Mouse (Mus musculus) T-helper 2 cell (primary cell): ENCODE results near the gene Lrrc8b.

ENCODE experiments used
- in situ Hi-C: fragments of 300-600 bp; cut with MboI, MseI; formaldehyde crosslinking; loops from one replicate; pipeline ENCODE4 v1.15.1; 2025; ENCODE audit warnings: high pct_unique_total_duplicates

The Lrrc8b gene

DNA sequence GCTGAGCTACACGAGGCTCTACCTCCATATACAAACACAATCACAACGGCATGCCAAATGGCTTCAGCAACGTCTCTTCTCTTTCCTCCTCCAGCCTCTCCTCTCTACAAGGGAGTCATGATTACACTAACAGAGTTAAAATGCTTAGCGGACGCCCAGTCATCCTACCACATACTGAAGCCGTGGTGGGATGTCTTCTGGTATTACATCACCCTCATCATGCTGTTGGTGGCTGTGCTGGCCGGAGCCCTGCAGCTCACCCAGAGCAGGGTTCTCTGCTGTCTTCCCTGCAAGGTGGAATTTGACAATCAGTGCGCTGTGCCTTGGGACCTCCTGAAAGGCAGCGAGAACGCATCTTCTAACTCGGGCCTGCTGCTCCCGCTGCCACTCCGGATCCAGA lies 64.1 kb downstream of the Lrrc8b start:
- in situ Hi-C loops = no loop called here

DNA sequence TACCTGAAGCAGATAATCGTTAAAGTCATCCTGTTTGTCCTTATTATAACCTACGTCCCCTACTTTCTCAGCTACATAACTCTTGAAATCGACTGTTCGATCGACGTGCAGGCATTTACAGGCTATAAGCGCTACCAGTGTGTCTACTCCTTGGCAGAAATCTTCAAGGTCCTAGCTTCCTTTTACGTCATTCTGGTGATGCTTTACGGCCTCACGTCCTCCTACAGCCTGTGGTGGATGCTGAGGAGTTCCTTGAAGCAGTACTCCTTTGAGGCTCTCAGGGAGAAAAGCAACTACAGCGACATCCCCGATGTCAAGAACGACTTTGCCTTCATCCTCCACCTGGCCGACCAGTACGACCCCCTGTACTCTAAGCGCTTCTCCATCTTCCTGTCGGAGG lies 65.0 kb downstream of the Lrrc8b start:
- in situ Hi-C loops = no loop called here

DNA sequence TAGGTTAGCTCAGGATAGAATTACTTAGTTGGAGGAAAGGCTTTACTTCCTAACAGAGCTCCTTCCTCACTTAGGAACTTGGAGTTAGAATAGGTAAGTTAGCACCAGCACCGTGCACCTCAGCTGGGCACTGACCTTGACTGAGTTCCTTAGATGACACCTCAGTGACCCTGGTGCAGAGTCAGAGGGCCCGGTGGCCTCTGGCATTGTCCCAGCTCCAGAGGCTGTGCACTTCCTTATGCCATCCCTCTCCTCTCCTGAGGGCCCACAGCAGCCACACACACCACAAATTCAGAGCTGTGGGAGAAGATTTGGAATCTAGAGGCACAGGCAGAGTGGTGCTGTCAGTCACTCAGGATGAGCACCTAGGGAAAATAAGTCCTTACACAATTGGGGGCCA lies 68.1 kb downstream of the Lrrc8b start:
- in situ Hi-C loops = no loop called here

DNA sequence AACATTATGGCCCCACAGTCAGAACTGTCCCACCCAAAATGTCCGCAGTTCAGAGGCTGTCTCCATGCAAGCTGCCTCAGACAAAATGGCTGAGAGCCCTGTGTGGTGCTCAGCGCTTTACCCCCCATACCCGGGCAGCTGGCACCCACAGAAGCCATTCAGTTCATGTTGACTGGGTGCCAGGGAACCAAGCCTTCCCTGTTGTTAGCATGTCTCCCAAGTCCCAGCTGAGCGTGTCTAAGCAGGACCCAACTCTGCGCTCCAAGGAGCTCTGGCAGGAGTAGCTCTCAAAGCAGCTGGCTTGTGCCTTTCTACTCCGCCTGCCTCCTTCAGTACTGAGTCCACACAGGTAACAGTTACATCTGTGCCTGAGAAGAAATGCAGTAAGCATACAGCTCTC lies 68.7 kb downstream of the Lrrc8b start:
- in situ Hi-C loops = no loop called here

GRCm38 (mm10) chr5:105484891-105485290 lies 69.3 kb downstream of the Lrrc8b start:
- in situ Hi-C loops = no loop called here

DNA sequence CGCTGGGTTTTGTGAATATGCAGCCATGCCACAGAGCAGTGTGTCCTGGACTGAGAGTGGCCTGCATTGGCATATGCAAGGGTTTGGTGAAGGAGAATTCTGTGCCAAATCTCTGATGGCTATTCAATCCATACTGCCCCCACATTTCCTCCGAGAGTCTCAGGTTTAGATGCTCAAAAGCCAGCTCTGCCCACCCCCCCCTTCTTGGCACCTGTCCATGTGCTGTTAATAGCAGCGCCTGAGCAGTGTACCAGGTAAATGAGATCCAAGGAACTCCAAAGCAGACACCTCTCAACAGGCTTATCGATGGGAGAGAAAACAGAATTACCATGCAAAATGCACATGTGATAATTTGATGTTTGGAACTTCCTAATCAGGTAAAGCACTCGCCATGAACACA lies 74.6 kb downstream of the Lrrc8b start:
- in situ Hi-C loops = loop anchor here (5.0 kb wide), 1 partner anchor 83 kb away; no protein-coding TSS in a partner anchor

DNA sequence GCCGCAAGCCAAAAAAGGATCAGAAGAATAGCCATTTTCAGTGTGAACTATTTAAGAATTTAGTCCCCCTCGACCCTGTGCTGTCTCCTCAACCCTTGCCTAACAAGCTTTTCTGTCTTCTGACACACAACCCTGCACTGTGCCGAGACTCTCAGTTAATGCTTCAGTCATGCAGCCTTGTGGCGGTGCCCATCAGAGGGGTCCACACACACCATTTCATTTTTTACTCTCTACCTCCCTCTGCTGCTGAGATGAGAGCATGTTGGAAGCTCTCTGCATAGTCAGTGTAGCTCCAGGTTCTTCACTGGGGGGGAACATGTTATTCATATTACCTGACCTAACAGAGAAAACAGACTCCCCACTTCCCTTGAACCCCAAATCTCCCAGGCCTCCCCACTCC lies 75.8 kb downstream of the Lrrc8b start:
- in situ Hi-C loops = loop anchor here (5.0 kb wide), 1 partner anchor 84 kb away; no protein-coding TSS in a partner anchor

DNA sequence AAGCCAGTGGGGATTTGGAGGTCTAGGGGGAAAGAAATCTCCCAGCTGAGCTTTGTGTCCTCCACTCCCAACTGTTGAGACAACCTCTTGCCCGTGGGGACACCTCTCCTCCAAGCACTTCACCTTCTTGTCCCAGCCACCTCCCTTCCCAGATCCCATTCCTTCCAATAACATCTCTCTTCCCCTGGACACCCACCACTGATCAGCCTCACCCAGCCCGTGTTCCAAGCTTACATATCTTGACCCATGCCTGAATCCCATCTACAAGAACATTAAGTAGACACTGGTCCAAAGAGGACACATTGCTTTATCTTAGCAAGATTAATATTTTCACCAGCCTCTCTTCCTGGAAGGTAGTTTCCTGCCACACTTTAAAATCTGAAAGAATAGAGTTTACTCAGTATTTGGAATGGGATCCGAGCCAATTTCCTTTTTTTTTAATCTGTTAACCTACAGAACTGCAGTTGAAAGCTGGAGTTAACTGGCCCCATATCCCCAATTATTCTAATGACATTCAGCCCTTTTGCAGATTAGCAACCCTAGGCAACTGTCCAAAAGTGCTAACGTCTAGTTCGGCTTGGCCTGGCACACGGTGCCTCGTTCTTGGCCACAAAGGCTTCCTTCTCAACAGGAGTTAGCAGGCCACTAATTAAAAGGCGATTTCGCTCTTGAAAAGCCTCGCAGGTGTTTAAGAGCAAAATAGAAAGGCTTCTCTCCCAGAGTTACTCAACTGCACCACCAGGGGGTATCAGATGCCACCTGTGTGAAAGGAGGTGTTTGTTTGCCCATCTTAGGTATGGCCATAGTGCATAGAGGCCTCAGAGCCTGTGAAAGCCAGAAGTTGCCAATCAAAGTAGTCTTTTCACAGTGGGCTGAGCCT lies 77.0 kb downstream of the Lrrc8b start:
- in situ Hi-C loops = loop anchor here (5.0 kb wide), 1 partner anchor 85 kb away; no protein-coding TSS in a partner anchor

- in situ Hi-C loops = loop anchor here (5.0 kb wide), 1 partner anchor 86 kb away; no protein-coding TSS in a partner anchor
Observed at GRCm38 (mm10) chr5:105493377-105493776, 77.8 kb downstream of the Lrrc8b start.

- in situ Hi-C loops = loop anchor here (5.0 kb wide), 1 partner anchor 87 kb away; no protein-coding TSS in a partner anchor
Observed at GRCm38 (mm10) chr5:105494246-105494917, 78.8 kb downstream of the Lrrc8b start.

GRCm38 (mm10) chr5:105494918-105495901 lies 79.6 kb downstream of the Lrrc8b start:
- in situ Hi-C loops = loop anchor here (5.0 kb wide), 2 partner anchors 88 to 157 kb away; no protein-coding TSS in a partner anchor

DNA sequence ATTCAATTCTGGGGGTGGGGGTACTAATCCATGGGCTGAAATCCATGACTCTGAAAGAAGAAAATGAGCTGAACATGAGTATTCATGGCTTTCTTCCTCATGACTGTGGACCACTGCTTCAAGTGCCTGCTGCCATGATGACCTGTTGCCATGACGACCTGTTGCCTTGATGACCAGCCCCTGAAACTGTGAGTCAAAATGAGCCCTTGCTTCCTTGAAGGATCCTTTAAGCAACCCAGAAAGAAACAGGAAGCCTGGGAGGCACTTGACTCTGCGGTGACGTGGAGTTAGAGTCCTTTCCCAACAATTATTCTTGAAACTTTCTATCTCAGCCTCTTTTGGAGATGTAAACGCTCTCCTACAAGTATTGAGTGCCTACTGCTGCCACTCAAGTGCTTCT lies 80.6 kb downstream of the Lrrc8b start:
- in situ Hi-C loops = loop anchor here (5.0 kb wide), 1 partner anchor 156 kb away; no protein-coding TSS in a partner anchor

DNA sequence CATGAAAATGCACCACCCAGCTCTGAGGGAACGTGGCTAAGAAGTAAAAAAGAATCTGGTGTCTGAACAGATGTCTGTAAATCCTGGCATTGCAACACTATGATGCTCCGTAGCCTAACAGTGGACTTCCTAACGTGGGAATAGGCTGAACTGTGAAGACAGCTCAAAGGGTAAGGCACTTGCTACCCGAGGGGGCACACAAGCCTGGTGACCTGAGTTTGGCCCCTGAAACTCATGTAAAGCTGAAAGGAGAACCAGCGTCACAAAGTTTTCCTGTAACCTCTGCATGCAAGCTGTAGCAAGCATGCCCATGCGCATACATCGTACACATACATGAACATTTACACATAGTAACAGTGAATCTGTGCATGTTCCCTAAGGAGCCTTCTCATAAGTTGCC lies 81.0 kb downstream of the Lrrc8b start:
- in situ Hi-C loops = loop anchor here (5.0 kb wide), 1 partner anchor 156 kb away; no protein-coding TSS in a partner anchor

GRCm38 (mm10) chr5:105498429-105499000 lies 82.9 kb downstream of the Lrrc8b start:
- in situ Hi-C loops = loop anchor here (5.0 kb wide), 1 partner anchor 154 kb away; no protein-coding TSS in a partner anchor

DNA sequence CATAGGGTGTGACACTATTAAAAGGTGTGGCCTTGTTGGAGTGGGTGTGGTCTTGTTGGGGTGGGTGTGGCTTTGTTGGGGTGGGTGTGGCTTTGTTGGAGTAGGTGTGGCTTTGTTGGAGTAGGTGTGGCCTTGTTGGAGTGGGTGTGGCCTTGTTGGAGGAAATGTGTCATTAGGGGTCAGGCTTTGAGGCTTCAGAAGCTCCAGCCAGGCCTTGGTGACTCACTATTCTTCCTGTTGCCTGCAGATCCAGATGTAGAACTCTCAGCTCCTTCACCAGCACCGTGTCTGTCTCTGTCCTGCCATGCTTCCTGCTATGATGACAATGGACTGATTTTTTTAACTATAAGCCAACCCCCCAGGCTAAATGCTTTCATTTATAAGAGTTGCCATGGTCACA lies 83.8 kb downstream of the Lrrc8b start:
- in situ Hi-C loops = loop anchor here (5.0 kb wide), 1 partner anchor 153 kb away; no protein-coding TSS in a partner anchor

- in situ Hi-C loops = loop anchor here (25.0 kb wide), 1 partner anchor 988 kb away; the partner anchor contains the start of gene BC005561
Observed at GRCm38 (mm10) chr5:105500132-105501121, 84.9 kb downstream of the Lrrc8b start.

GRCm38 (mm10) chr5:105501136-105501535 lies 85.6 kb downstream of the Lrrc8b start:
- in situ Hi-C loops = loop anchor here (25.0 kb wide), 1 partner anchor 989 kb away; the partner anchor contains the start of gene BC005561

GRCm38 (mm10) chr5:105508813-105509212 lies 93.2 kb downstream of the Lrrc8b start:
- in situ Hi-C loops = loop anchor here (25.0 kb wide), 1 partner anchor 997 kb away; the partner anchor contains the start of gene BC005561

- in situ Hi-C loops = loop anchor here (10.0 to 25.0 kb wide), 2 partner anchors 1000 to 1617 kb away; partner anchors contain the start of gene BC005561
Observed at GRCm38 (mm10) chr5:105512297-105512696, 96.7 kb downstream of the Lrrc8b start.
